Mouse (Mus musculus) midbrain, embryonic 11.5 days (tissue): ENCODE data around the gene Kif17. TPM values are rescaled to one million over a fixed set of nuclear protein-coding genes. Genes with fewer than 3 reads are reported as not detected.

Experiments used
- ATAC-seq: fragments of 200-750 bp; cut with Nextera tagmentation; 2 replicates; pipeline ENCODE4 v1.8.0; 2017; ENCODE audit warnings: moderate TSS enrichment, moderate library complexity; ENCODE audit not compliant: low FRiP score
- DNase-seq: peaks from one replicate; pipeline ENCODE4 v3.0.0; 2015; ENCODE audit warnings: low spot score; ENCODE audit errors: missing footprints
- H3K27ac ChIP-seq: fragments of 300-500 bp; sonication (generic); 2 replicates; pipeline ENCODE4 v1.5.1; 2014; ENCODE audit warnings: low read depth, low read length
- H3K27me3 ChIP-seq: fragments of 300-500 bp; sonication (generic); 2 replicates; pipeline ENCODE4 v1.6.1; 2014; ENCODE audit warnings: mild to moderate bottlenecking, low read length, moderate library complexity, mixed read lengths; ENCODE audit not compliant: control insufficient read depth, insufficient read depth
- H3K36me3 ChIP-seq: fragments of 300-500 bp; sonication (generic); 2 replicates; pipeline ENCODE4 v1.6.1; 2014; ENCODE audit warnings: mild to moderate bottlenecking, low read length, moderate library complexity, mixed read lengths; ENCODE audit not compliant: control insufficient read depth, insufficient read depth
- H3K4me1 ChIP-seq: fragments of 300-500 bp; sonication (generic); 2 replicates; pipeline ENCODE4 v1.6.1; 2014; ENCODE audit warnings: low read length; ENCODE audit not compliant: control insufficient read depth, insufficient read depth
- H3K4me2 ChIP-seq: fragments of 300-500 bp; sonication (generic); 2 replicates; pipeline ENCODE4 v1.6.1; 2014; ENCODE audit warnings: mild to moderate bottlenecking, moderate library complexity
- H3K4me3 ChIP-seq: fragments of 300-500 bp; sonication (generic); 2 replicates; pipeline ENCODE4 v1.5.1; 2014; ENCODE audit warnings: low read depth, low read length
- H3K9ac ChIP-seq: fragments of 300-500 bp; sonication (generic); 2 replicates; pipeline ENCODE4 v1.6.1; 2014; ENCODE audit warnings: low read length
- H3K9me3 ChIP-seq: fragments of 300-500 bp; sonication (generic); 2 replicates; pipeline ENCODE4 v1.6.1; 2016; ENCODE audit warnings: low read length; ENCODE audit not compliant: control insufficient read depth
- WGBS: fragments of 180-500 bp; shearing (Covaris S2); extraction: QIAGEN DNeasy Blood & Tissue Kit; methylation state at CpG from one replicate; pipeline ENCODE4 v1.1.7; 2014; 5-methylcytosine and 5-hydroxymethylcytosine counted together
- polyA plus RNA-seq: library from polyadenylated mRNA; unstranded; fragments of >200 nt; fragmentation: Nextera tagmentation; extraction: Ambion mirVana; gene quantifications from 2 replicates; pipeline ENCODE4 v1.2.1, GENCODE M21; 2014

Gene Kif17
- polyA plus RNA-seq, 1 experiment from 2014 or later = 0.44 TPM

DNA sequence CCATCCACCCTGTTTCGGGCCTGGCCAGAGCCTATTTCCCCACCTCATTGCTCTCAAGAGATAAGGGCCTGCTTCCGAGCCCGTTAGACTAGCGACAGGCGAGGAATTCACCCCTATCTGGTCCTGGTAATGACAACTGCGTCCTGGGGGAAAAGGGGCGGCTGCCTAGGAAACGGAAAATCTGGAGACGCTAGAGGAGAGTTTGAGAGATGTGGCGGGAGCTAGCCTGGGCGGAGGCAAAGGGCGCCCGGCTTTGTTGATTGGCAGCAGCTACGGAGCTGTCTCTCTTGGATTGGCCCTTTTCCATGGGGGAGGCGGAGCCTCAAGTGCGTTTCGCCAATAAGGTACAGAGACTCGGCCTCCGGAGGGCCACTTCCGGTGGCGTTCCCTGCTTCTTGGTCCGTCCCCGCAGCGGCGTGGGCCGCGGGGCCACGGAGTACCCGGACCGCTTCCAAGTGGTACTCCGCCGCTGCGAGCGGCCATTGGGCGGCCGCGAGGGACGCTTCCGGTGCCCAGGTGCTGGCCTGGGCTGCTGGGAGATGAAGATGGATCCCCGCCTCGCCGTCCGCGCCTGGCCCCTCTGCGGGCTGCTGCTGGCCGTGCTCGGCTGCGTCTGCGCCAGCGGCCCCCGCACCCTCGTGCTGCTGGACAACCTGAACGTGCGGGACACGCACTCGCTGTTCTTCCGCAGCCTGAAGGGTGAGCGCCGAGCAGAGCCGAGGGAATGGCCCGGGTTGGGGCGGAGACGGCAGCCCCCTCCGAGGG is 54.3 kb downstream of the Kif17 start, which contains the start of gene Ddost:
TSS of gene Ddost (plus strand) at position 391 of the 765 bp plus-strand sequence.
- Histone ChIP-seq H3K4me1 (peaks cover 10% of the 10 kb centered on the region), H3K9ac (peak within 1 kb of the TSS; percentile 94), H3K4me2 (peak within 1 kb of the TSS; percentile 89), H3K4me3 (peak within 1 kb of the TSS; percentile 97), H3K9me3 (no peaks in the 10 kb centered on the region), H3K36me3 (0 out of 2 replicates have a peak, but pooled peaks cover 2% of the 10 kb centered on the region), H3K27ac (peak within 1 kb of the TSS; percentile 61), H3K27me3 (no peaks in the 10 kb centered on the region)
- WGBS = under 1% methylated on average over 63 of the region's 64 CpGs
- ATAC-seq (peak; percentile 99), DNase-seq (peak; percentile 99)

DNA sequence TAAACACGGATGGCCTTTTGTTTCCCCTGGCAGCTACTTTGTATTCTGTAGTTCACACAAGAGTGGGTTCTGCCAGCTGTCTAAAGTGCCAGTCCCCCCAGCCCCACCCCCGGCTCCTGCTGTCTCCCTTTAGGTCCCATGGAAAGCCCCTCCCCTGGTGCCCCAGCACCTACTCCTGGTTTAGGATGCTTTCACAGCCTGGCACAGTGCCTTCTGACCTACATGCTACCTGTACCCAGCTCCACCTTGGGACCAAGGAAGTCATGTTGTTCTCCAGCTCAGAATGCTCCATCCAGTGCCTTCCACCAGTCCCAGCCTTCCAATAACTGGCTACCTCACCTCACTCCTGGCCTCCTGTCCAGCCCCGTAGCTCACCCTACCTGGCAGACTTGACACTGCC is 56.8 kb downstream of the Kif17 start:
- Histone ChIP-seq H3K36me3 (peaks cover 12% of the 10 kb centered on the region; the same call in 1 of the 2 replicates), H3K4me1 (peaks cover 10% of the 10 kb centered on the region), H3K4me3 (no peak overlapping the region), H3K27ac (no peak overlapping the region), H3K9ac (no peak overlapping the region), H3K9me3 (no peaks in the 10 kb centered on the region), H3K27me3 (no peaks in the 10 kb centered on the region), H3K4me2 (no peak overlapping the region)
- WGBS = 89% methylated on average over 3 of the region's 3 CpGs
- no peak for DNase-seq
- ATAC-seq = no peak

DNA sequence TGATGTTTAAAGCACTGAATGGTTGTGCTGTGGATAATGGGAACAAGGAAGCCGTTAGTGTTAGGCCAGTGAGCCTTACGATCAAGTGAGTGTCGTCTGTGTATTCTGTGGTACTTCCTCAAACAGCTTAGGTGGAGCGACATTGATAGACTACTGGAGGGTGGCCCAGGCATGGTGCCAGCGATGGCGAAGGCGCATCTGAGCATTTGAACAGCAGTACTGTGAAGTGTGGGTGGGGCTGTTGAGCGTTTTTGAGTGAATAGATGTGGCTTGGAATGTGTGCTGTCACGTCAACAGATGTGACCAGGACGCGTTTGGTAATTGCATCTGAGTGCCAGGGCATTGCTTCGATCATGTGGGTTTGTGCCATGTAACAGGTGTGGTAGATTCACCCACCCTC is 57.5 kb downstream of the Kif17 start:
- ATAC-seq (no peak), DNase-seq (peak; percentile 51)
- H3K4me3 ChIP-seq = no peak overlapping the region
- no peak overlapping the region for H3K9ac ChIP-seq
- 93% methylated on average over 12 of the region's 12 CpGs for WGBS
- H3K4me1 ChIP-seq = peaks cover 10% of the 10 kb centered on the region
- no peaks in the 10 kb centered on the region for H3K9me3 ChIP-seq
- H3K27me3 ChIP-seq = no peaks in the 10 kb centered on the region
- H3K4me2 ChIP-seq = no peak overlapping the region
- H3K36me3 ChIP-seq = peaks cover 15% of the 10 kb centered on the region; the same call in 1 of the 2 replicates
- H3K27ac ChIP-seq = no peak overlapping the region

DNA sequence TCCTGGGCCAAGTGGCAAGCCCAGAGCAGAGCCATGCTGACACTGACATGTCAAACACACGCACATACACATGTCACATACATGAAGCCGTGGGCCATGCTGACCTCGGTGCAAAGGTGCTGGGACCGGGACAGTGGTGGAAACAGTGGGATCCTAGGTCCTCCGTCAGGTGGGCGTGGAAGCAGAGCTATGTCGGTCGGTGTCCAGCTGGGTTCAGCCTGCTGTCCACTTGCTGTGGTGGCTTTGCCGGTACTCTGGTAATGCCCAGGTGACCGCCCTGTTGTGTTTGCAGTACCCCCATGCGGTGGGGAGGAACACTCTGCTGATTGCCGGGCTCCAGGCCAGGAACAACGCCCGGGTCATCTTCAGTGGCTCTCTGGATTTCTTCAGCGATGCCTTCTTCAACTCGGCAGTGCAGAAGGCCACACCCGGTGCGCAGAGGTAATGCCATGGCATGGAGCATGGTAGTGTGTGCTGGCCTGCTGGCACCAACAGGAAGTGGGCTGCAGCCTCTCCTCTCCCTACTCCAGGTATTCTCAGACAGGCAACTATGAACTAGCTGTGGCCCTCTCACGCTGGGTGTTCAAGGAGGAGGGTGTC is 60.2 kb downstream of the Kif17 start:
- ATAC-seq (no peak), DNase-seq (peak; percentile 66)
- H3K36me3 ChIP-seq = peaks cover 17% of the 10 kb centered on the region; the same call in 1 of the 2 replicates
- H3K4me1 ChIP-seq = peaks cover 5% of the 10 kb centered on the region
- 92% methylated on average over 19 of the region's 19 CpGs for WGBS
- H3K27ac ChIP-seq = no peak overlapping the region
- no peak overlapping the region for H3K4me3 ChIP-seq
- no peaks in the 10 kb centered on the region for H3K9me3 ChIP-seq
- no peaks in the 10 kb centered on the region for H3K27me3 ChIP-seq
- no peak overlapping the region for H3K4me2 ChIP-seq
- no peak overlapping the region for H3K9ac ChIP-seq

DNA sequence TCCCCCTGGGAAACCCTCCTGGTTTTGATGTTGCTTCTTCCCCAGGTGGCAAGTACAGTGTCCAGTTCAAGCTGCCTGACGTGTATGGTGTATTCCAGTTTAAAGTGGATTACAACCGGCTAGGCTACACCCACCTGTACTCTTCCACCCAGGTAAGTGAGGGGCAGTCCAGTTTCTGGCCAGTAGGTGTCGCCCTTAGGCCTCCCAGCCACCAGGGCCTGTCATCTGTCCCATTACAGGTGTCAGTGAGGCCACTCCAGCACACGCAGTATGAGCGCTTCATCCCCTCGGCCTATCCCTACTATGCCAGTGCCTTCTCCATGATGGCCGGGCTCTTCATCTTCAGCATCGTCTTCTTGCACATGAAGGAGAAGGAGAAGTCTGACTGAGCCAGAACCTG is 61.4 kb downstream of the Kif17 start:
- H3K9ac ChIP-seq = no peak overlapping the region
- H3K4me1 ChIP-seq = no peaks in the 10 kb centered on the region
- 69% methylated on average over 8 of the region's 8 CpGs for WGBS
- no peak overlapping the region for H3K4me3 ChIP-seq
- no peak overlapping the region for H3K4me2 ChIP-seq
- no peaks in the 10 kb centered on the region for H3K27me3 ChIP-seq
- H3K27ac ChIP-seq = no peak overlapping the region
- ATAC-seq (peak; percentile 33; the same call in 1 of the 2 replicates), DNase-seq (no peak)
- H3K9me3 ChIP-seq = peaks cover 2% of the 10 kb centered on the region; the same call in 1 of the 2 replicates
- peaks cover 17% of the 10 kb centered on the region for H3K36me3 ChIP-seq

DNA sequence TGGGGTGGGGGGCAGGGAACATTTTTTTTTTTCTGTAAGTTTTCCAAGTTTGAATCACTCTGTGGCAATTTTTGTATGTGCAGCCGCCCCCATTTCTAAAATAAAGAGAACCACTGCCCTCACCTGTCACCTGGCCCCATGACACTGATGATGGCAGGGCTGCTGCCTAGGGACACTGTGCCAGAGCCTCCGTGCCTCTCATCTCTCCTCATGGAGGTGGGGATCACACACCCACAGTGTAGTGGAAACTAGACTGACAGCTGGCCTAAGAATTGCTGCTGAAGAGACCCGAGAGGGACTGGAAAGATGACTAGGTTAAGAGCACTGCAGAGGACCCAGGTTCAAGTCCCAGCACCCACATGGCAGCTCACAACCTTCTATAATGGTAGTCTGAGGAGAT is 61.9 kb downstream of the Kif17 start:
- H3K27ac ChIP-seq = no peak overlapping the region
- no peak overlapping the region for H3K4me3 ChIP-seq
- no peaks in the 10 kb centered on the region for H3K4me1 ChIP-seq
- H3K27me3 ChIP-seq = no peaks in the 10 kb centered on the region
- DNase-seq = no peak
- WGBS = 95% methylated on average over 3 of the region's 3 CpGs
- H3K9ac ChIP-seq = no peak overlapping the region
- H3K36me3 ChIP-seq = peaks cover 17% of the 10 kb centered on the region
- no peak overlapping the region for H3K4me2 ChIP-seq
- ATAC-seq = no peak
- peaks cover 2% of the 10 kb centered on the region; the same call in 1 of the 2 replicates for H3K9me3 ChIP-seq

DNA sequence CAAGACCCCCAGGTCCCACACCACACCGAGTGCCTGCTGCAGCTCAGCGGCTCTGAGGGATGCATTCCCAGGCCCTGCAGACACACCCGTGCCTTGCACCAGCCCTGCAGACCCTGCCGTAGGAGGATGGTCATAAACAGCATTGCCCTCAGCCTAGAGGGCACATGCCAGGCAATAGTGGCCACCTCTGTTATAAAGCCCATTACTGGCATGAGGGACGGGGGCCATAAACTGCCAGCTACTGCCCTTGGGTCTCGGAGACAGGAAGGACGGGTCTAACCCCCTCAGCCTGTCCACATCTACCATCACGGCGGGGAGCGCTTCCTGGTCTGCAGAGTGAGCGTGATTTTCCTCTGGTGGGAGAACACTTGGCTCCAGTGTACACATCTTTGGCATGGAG is 62.8 kb downstream of the Kif17 start:
- no peak overlapping the region for H3K4me2 ChIP-seq
- no peak overlapping the region for H3K27ac ChIP-seq
- DNase-seq (peak; percentile 35), ATAC-seq (no peak)
- peaks cover 2% of the 10 kb centered on the region; the same call in 1 of the 2 replicates for H3K9me3 ChIP-seq
- no peaks in the 10 kb centered on the region for H3K4me1 ChIP-seq
- H3K4me3 ChIP-seq = no peak overlapping the region
- 96% methylated on average over 11 of the region's 11 CpGs for WGBS
- peaks cover 17% of the 10 kb centered on the region for H3K36me3 ChIP-seq
- no peaks in the 10 kb centered on the region for H3K27me3 ChIP-seq
- no peak overlapping the region for H3K9ac ChIP-seq

DNA sequence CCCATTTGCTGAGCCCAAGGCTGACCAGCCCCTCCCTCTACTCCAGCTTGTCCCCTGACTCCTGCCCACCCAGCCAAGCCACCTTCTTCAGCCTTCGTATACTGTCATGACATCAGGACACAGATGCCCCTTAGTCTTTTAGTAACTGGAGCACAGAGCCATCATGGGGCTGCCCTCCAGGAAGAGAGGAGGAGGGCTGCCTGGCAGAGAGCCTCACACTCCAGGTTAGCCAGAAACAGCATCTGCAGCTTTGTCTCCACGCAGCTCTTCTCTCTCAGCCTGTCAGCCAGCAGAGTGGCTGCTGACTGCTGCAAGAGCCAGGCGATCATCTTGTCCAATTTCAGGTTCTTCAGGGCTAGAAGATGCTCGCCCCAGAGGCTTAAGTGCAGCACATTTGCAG is 63.6 kb downstream of the Kif17 start:
- Histone ChIP-seq H3K4me2 (no peak overlapping the region), H3K4me3 (no peak overlapping the region), H3K9me3 (peaks cover 2% of the 10 kb centered on the region; the same call in 1 of the 2 replicates), H3K36me3 (peaks cover 17% of the 10 kb centered on the region), H3K4me1 (no peaks in the 10 kb centered on the region), H3K27me3 (no peaks in the 10 kb centered on the region), H3K9ac (no peak overlapping the region), H3K27ac (no peak overlapping the region)
- WGBS = 84% methylated on average over 4 of the region's 4 CpGs
- no peak for ATAC-seq
- peak; percentile 78 for DNase-seq

DNA sequence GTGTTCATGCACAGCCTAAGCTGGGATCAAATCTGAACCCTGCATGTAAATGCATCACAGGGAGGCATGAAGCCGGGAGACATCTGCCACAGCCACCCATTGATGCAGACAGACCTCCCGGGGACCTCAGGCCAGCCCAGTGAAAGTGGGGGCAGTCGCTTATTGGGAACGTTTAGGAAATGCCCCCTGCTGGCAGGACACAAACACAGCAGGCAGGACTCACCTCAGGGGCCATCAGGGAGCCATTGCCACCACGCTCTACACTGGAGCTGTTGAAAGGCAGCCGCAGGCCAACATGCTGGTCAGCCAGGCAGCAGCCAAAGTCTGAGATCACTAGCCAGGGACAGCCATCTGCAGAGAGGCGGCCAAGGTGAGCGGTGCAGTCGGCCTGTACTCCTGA is 65.5 kb downstream of the Kif17 start:
- peak; percentile 89 for DNase-seq
- no peaks in the 10 kb centered on the region for H3K27me3 ChIP-seq
- H3K9me3 ChIP-seq = peaks cover 2% of the 10 kb centered on the region; the same call in 1 of the 2 replicates
- WGBS = 66% methylated on average over 9 of the region's 9 CpGs
- H3K9ac ChIP-seq = no peak overlapping the region
- no peak for ATAC-seq
- no peaks in the 10 kb centered on the region for H3K4me1 ChIP-seq
- no peak overlapping the region for H3K27ac ChIP-seq
- H3K4me2 ChIP-seq = no peak overlapping the region
- peaks cover 11% of the 10 kb centered on the region for H3K36me3 ChIP-seq
- no peak overlapping the region for H3K4me3 ChIP-seq
